Mouse (Mus musculus) liver, embryonic 12.5 days (tissue): Measurements from ENCODE around the gene Arl14ep. TPM values are rescaled to one million over a fixed set of nuclear protein-coding genes. Genes with fewer than 3 reads are reported as not detected.
"Not testable (repeated sequence)": the region's sequence is repeated elsewhere in the genome, so short reads cannot be mapped to it uniquely, and the experiment has no call there.

Experiments used
- ATAC-seq: fragments of 200-750 bp; cut with Nextera tagmentation; 2 replicates; pipeline ENCODE4 v1.8.0; 2017; ENCODE audit warnings: moderate number of reproducible peaks, mild to moderate bottlenecking, moderate library complexity
- H3K27ac ChIP-seq: fragments of 300-500 bp; sonication (generic); 2 replicates; pipeline ENCODE4 v1.5.1; 2016; ENCODE audit warnings: mild to moderate bottlenecking
- H3K27me3 ChIP-seq: fragments of 300-500 bp; sonication (generic); replicated peaks from 2 replicates; pipeline ENCODE4 v1.6.1; 2016; ENCODE audit warnings: mild to moderate bottlenecking, moderate library complexity
- H3K36me3 ChIP-seq: fragments of 300-500 bp; sonication (generic); 2 replicates; pipeline ENCODE4 v1.6.1; 2016; ENCODE audit warnings: mild to moderate bottlenecking, moderate library complexity
- H3K4me1 ChIP-seq: fragments of 300-500 bp; sonication (generic); 2 replicates; pipeline ENCODE4 v1.6.1; 2016
- H3K4me2 ChIP-seq: fragments of 300-500 bp; sonication (generic); 2 replicates; pipeline ENCODE4 v1.6.1; 2016; ENCODE audit warnings: mild to moderate bottlenecking, moderate library complexity
- H3K4me3 ChIP-seq: fragments of 300-500 bp; sonication (generic); 2 replicates; pipeline ENCODE4 v1.5.1; 2016; ENCODE audit warnings: mild to moderate bottlenecking, moderate library complexity
- H3K9ac ChIP-seq: fragments of 300-500 bp; sonication (generic); 2 replicates; pipeline ENCODE4 v1.6.1; 2016; ENCODE audit warnings: mild to moderate bottlenecking, moderate library complexity
- H3K9me3 ChIP-seq: fragments of 300-500 bp; sonication (generic); replicated peaks from 2 replicates; pipeline ENCODE4 v1.6.1; 2016; ENCODE audit warnings: mild to moderate bottlenecking, moderate library complexity
- WGBS: fragments of 180-500 bp; shearing (Covaris S2); methylation state at CpG from one replicate; pipeline ENCODE4 v1.1.7; 2016; ENCODE audit not compliant: insufficient replicate concordance; 5-methylcytosine and 5-hydroxymethylcytosine counted together
- polyA plus RNA-seq: library from polyadenylated mRNA; unstranded; fragments of >200 nt; fragmentation: Nextera tagmentation; extraction: Ambion mirVana; gene quantifications from 2 replicates; pipeline ENCODE4 v1.2.1, GENCODE M21; 2016

Gene Arl14ep
- polyA plus RNA-seq: 14.7 and 15.2 TPM in 2 replicates

GRCm38 (mm10) chr2:106973959-106974639 is at the start of gene Arl14ep:
Arl14ep (minus strand) TSS chr2:106974424.
- H3K36me3 ChIP-seq: peaks cover 2% of the 10 kb centered on the region

GRCm38 (mm10) chr2:107022713-107023112 is 48.5 kb upstream of the Arl14ep start:
- 75% methylated on average over 5 of the region's 5 CpGs for WGBS
- H3K4me1 ChIP-seq: no peaks in the 10 kb centered on the region
- ATAC-seq: no peak
- H3K9ac ChIP-seq: no peak overlapping the region
- no peaks in the 10 kb centered on the region for H3K36me3 ChIP-seq
- H3K4me2 ChIP-seq: no peak overlapping the region
- no peak overlapping the region for H3K27ac ChIP-seq
- H3K9me3 ChIP-seq: no peaks in the 10 kb centered on the region
- H3K4me3 ChIP-seq: no peak overlapping the region
- H3K27me3 ChIP-seq: no peaks in the 10 kb centered on the region

More at GRCm38 (mm10) chr2:106973959-106974639, at the start of gene Arl14ep:
- peaks cover 20% of the 10 kb centered on the region for H3K4me1 ChIP-seq
- peak; percentile 97 for ATAC-seq
- WGBS: under 1% methylated on average over 36 of the region's 36 CpGs
- no peaks in the 10 kb centered on the region for H3K9me3 ChIP-seq
- peak within 1 kb of the TSS; percentile 82 for H3K4me3 ChIP-seq
- peak within 1 kb of the TSS; percentile 54; the same call in 1 of the 2 replicates for H3K27ac ChIP-seq
- peak within 1 kb of the TSS; percentile 73 for H3K4me2 ChIP-seq
- H3K27me3 ChIP-seq: no peaks in the 10 kb centered on the region
- H3K9ac ChIP-seq: peak within 1 kb of the TSS; percentile 80

- no peaks in the 10 kb centered on the region for H3K36me3 ChIP-seq
- no peak overlapping the region for H3K4me2 ChIP-seq
- no peak overlapping the region for H3K9ac ChIP-seq
- no peak for ATAC-seq
- H3K27me3 ChIP-seq: no peaks in the 10 kb centered on the region
- 52% methylated on average over 2 of the region's 2 CpGs for WGBS
- no peaks in the 10 kb centered on the region for H3K4me1 ChIP-seq
- H3K4me3 ChIP-seq: no peak overlapping the region
- no peak overlapping the region for H3K27ac ChIP-seq
- H3K9me3 ChIP-seq: no peaks in the 10 kb centered on the region
Measured at GRCm38 (mm10) chr2:107019331-107019730, 45.1 kb upstream of the Arl14ep start.

- Histone ChIP-seq H3K9ac (no peak overlapping the region), H3K4me2 (no peak overlapping the region), H3K27ac (no peak overlapping the region), H3K9me3 (no peaks in the 10 kb centered on the region), H3K4me1 (no peaks in the 10 kb centered on the region), H3K36me3 (no peaks in the 10 kb centered on the region), H3K27me3 (no peaks in the 10 kb centered on the region), H3K4me3 (no peak overlapping the region)
- 46% methylated on average over 4 of the region's 4 CpGs for whole genome bisulfite sequencing
- no peak for ATAC-seq
Measured at GRCm38 (mm10) chr2:107013161-107013560, 38.9 kb upstream of the Arl14ep start.

GRCm38 (mm10) chr2:107012318-107012717 is 38.1 kb upstream of the Arl14ep start:
- no peaks in the 10 kb centered on the region for H3K27me3 ChIP-seq
- H3K4me1 ChIP-seq: no peaks in the 10 kb centered on the region
- no peak overlapping the region for H3K9ac ChIP-seq
- no peak overlapping the region for H3K27ac ChIP-seq
- no peak overlapping the region for H3K4me3 ChIP-seq
- H3K4me2 ChIP-seq: no peak overlapping the region
- no peaks in the 10 kb centered on the region for H3K36me3 ChIP-seq
- WGBS: 67% methylated on average over 4 of the region's 4 CpGs
- no peak for ATAC-seq
- H3K9me3 ChIP-seq: no peaks in the 10 kb centered on the region

- no peaks in the 10 kb centered on the region for H3K36me3 ChIP-seq
- 65% methylated on average over 6 of the region's 6 CpGs for WGBS
- H3K9me3 ChIP-seq: no peaks in the 10 kb centered on the region
- H3K4me1 ChIP-seq: no peaks in the 10 kb centered on the region
- no peak overlapping the region for H3K4me2 ChIP-seq
- no peak overlapping the region for H3K4me3 ChIP-seq
- ATAC-seq: no peak
- H3K9ac ChIP-seq: no peak overlapping the region
- no peak overlapping the region for H3K27ac ChIP-seq
- no peaks in the 10 kb centered on the region for H3K27me3 ChIP-seq
Measured at GRCm38 (mm10) chr2:107010160-107010559, 35.9 kb upstream of the Arl14ep start.

GRCm38 (mm10) chr2:107006378-107006777 is 32.2 kb upstream of the Arl14ep start:
- Histone ChIP-seq H3K27ac (no peak overlapping the region), H3K4me3 (no peak overlapping the region), H3K9me3 (no peaks in the 10 kb centered on the region), H3K9ac (no peak overlapping the region), H3K4me1 (no peaks in the 10 kb centered on the region), H3K36me3 (no peaks in the 10 kb centered on the region), H3K27me3 (no peaks in the 10 kb centered on the region), H3K4me2 (no peak overlapping the region)
- 58% methylated on average over 3 of the region's 3 CpGs for WGBS
- no peak for ATAC-seq

GRCm38 (mm10) chr2:107005876-107006275 is 31.7 kb upstream of the Arl14ep start:
- WGBS: 56% methylated on average over 4 of the region's 4 CpGs
- H3K27me3 ChIP-seq, H3K9me3 ChIP-seq, H3K27ac ChIP-seq, H3K4me2 ChIP-seq, ATAC-seq, H3K9ac ChIP-seq, H3K4me3 ChIP-seq, H3K36me3 ChIP-seq, H3K4me1 ChIP-seq: not testable (repeated sequence)

- Histone ChIP-seq H3K9me3 (no peaks in the 10 kb centered on the region), H3K4me2 (no peak overlapping the region), H3K27me3 (no peaks in the 10 kb centered on the region), H3K27ac (no peak overlapping the region), H3K4me3 (no peak overlapping the region), H3K4me1 (no peaks in the 10 kb centered on the region), H3K9ac (no peak overlapping the region), H3K36me3 (no peaks in the 10 kb centered on the region)
- WGBS: 38% methylated on average over 1 of the region's 1 CpGs
- ATAC-seq: no peak
Measured at GRCm38 (mm10) chr2:106991261-106991660, 17.0 kb upstream of the Arl14ep start.

- ATAC-seq: no peak
- WGBS: 80% methylated on average over 2 of the region's 2 CpGs
- Histone ChIP-seq H3K4me3 (no peak overlapping the region), H3K9ac (no peak overlapping the region), H3K9me3 (no peaks in the 10 kb centered on the region), H3K27ac (no peak overlapping the region), H3K4me2 (no peak overlapping the region), H3K4me1 (no peaks in the 10 kb centered on the region), H3K27me3 (no peaks in the 10 kb centered on the region), H3K36me3 (no peaks in the 10 kb centered on the region)
Measured at GRCm38 (mm10) chr2:106984945-106985344, 10.7 kb upstream of the Arl14ep start.

- no peak overlapping the region for H3K4me3 ChIP-seq
- H3K27ac ChIP-seq: no peak overlapping the region
- no peaks in the 10 kb centered on the region for H3K9me3 ChIP-seq
- no peak overlapping the region for H3K4me2 ChIP-seq
- H3K36me3 ChIP-seq: no peaks in the 10 kb centered on the region
- WGBS: 46% methylated on average over 6 of the region's 6 CpGs
- H3K4me1 ChIP-seq: no peaks in the 10 kb centered on the region
- no peak overlapping the region for H3K9ac ChIP-seq
- no peaks in the 10 kb centered on the region for H3K27me3 ChIP-seq
- ATAC-seq: no peak
Measured at GRCm38 (mm10) chr2:106982503-106982902, 8.3 kb upstream of the Arl14ep start.

GRCm38 (mm10) chr2:106976472-106976871 is 2.2 kb upstream of the Arl14ep start:
- no peak for ATAC-seq
- H3K36me3 ChIP-seq: no peaks in the 10 kb centered on the region
- H3K4me3 ChIP-seq: no peak overlapping the region
- H3K4me1 ChIP-seq: peaks cover 14% of the 10 kb centered on the region
- H3K27me3 ChIP-seq: no peaks in the 10 kb centered on the region
- no peak overlapping the region for H3K27ac ChIP-seq
- H3K9me3 ChIP-seq: no peaks in the 10 kb centered on the region
- WGBS: 71% methylated on average over 3 of the region's 3 CpGs
- no peak overlapping the region for H3K4me2 ChIP-seq
- no peak overlapping the region for H3K9ac ChIP-seq
